Mouse (Mus musculus): ENCODE results near the gene Kif20b. TPM values are rescaled to one million over a fixed set of nuclear protein-coding genes. Genes with fewer than 3 reads are reported as not detected.

Kif20b gene
- polyA plus RNA-seq (2017; shearing (Covaris generic)), result 10 to 100 TPM; 15.5 to 21.1 TPM

DNA sequence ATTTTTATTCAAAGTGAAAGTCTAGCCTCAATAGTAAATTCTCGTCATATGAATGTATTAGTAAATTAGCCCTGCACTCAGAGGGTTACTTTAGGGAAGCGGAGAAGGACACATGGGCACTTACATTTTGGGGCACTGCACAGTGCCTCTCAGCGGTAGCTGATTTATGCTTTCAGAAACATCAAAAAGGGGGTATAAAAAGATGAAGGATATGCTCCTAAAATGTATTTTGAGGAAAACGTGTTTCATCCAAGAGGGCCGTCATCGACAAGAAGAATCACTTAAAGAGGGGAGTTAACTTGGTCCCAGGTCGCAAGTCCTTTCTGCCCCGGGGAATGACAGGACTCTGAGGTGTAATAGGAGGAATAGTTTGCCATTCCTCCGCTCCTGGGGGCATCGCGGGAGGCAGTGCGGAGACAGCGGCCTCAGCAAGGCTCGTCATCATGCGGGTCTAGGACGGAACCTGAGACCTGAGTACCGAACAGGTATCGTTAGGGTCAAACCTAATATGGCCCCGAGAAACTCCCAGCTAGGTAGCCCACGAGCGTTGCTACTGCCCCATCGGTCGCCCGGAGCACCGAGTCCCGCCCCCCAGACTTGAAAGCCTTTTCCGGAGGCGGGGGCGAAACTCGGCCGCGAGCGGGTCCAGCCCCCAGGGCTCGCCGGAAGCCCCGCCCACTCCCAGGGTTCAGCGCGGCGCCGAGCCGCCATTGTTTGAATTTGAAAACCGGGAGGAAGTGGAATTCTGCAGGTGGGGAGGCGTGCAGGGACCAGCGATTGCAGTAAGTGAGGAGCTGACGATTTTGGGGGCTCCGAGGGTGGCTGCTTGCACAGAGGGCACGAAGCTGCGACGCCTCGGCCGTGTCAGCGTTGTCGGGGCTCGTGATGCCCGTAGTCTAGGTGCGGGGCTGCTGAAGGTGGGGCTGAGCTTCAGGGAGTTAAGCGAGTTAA, at the start of gene Kif20b:
Gene Kif20b (plus strand): TSS at position 710 of the 951 bp plus-strand sequence.

DNA sequence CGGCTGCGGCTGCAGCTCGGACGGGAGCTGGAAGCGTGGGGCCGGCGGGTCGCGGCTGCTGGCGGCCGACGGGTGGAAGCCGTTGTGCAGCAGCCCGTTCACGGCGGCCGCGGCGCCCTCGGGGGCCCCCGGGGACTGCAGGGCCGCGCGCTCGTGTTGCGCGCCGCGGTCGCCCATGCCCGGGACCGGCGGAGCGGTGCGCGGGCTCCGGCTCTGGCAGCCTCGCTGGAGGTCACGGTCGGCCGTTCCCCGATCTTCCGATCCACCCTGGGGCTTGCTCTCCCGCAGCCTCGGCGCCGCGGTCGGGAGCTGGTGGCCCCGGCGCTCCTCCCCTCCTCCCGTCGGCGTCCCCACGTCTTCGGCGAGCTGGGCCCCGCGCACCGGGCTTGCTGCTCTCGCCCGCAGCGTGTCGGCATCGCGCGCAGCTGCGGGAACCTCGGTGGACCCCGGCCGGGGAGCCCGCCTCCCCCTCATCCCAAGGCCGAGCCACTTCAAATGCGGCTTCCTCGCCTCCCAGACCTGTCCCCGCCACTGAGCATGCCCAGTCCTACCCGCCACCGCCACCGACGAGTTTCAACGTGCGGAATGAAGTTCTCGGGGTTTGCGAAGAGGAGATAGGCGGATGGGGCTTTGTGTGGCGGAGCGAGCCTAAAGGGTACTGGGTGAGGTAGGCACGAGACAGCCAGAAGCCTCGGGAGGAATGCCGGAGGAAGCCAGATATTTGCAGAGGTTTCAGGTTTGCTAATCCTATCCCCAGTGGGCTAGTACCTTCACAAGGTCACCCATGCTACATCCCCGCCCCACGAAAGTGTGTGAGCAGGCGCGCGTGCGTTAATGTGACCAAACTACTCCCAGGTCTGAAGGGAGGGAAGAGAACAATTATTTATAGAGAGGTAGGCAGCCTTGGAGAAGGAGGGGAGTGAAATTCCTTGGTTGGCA, 43.3 kb upstream of the Kif20b start, which contains the start of gene Pank1:
Gene Pank1 (minus strand): TSS at position 853 of the 939 bp plus-strand sequence.

Other genes starting within 250 kb of the Kif20b start
- gene Slc16a12, start 175.1 kb upstream of the Kif20b start, polyA plus RNA-seq (2017; shearing (Covaris generic)), result not detected
- 1 to 10 TPM in 1 of 2 experiments, under 1 TPM in 1; 0.97 to 1.6 TPM for gene Pank1, start 42.9 kb upstream of the Kif20b start, polyA plus RNA-seq (2017; shearing (Covaris generic))

All from activated CD4-positive, CD25-positive, alpha-beta regulatory T cell (primary cell).